Mouse (Mus musculus) lung, postnatal 0 days (tissue): ENCODE results near the gene Ndufb10. TPM values are rescaled to one million over a fixed set of nuclear protein-coding genes. Genes with fewer than 3 reads are reported as not detected.
A peak's percentile ranks its signal among the peaks of the same experiment; 100 is the strongest.

Source experiments
- ATAC-seq: fragments of 200-750 bp; cut with Nextera tagmentation; 2 replicates; pipeline ENCODE4 v1.8.0; 2017; ENCODE audit warnings: moderate library complexity
- DNase-seq: peaks from one replicate; pipeline ENCODE4 v3.0.0-alpha.2; 2016; ENCODE audit warnings: low spot score
- H3K27ac ChIP-seq: fragments of 300-500 bp; sonication (generic); 2 replicates; pipeline ENCODE4 v1.5.1; 2014; ENCODE audit warnings: antibody characterized with exemption, mild to moderate bottlenecking, low read length, mixed read lengths
- H3K27me3 ChIP-seq: fragments of 300-500 bp; sonication (generic); replicated peaks from 2 replicates; pipeline ENCODE4 v1.6.1; 2014; ENCODE audit warnings: low read length, mixed read lengths; ENCODE audit not compliant: insufficient read depth
- H3K36me3 ChIP-seq: fragments of 300-500 bp; sonication (generic); 2 replicates; pipeline ENCODE4 v1.6.1; 2014; ENCODE audit warnings: low read length, mixed read lengths; ENCODE audit not compliant: insufficient read depth
- H3K4me1 ChIP-seq: fragments of 300-500 bp; sonication (generic); 2 replicates; pipeline ENCODE4 v1.6.1; 2014; ENCODE audit warnings: antibody characterized with exemption, low read depth, low read length, mixed read lengths; ENCODE audit not compliant: insufficient read depth
- H3K4me2 ChIP-seq: fragments of 300-500 bp; sonication (generic); replicated peaks from 2 replicates; pipeline ENCODE4 v1.6.1; 2014; ENCODE audit warnings: low read depth, mild to moderate bottlenecking, low read length, moderate library complexity, mixed read lengths
- H3K4me3 ChIP-seq: fragments of 300-500 bp; sonication (generic); 2 replicates; pipeline ENCODE4 v1.5.1; 2014; ENCODE audit warnings: low read depth, low read length
- H3K9ac ChIP-seq: fragments of 300-500 bp; sonication (generic); replicated peaks from 2 replicates; pipeline ENCODE4 v1.6.1; 2014; ENCODE audit warnings: low read depth, mild to moderate bottlenecking
- H3K9me3 ChIP-seq: fragments of 300-500 bp; sonication (generic); 2 replicates; pipeline ENCODE4 v1.6.1; 2016; ENCODE audit warnings: low read length, mixed read lengths
- CTCF ChIP-seq: IDR thresholded peaks from 2 replicates; pipeline ENCODE4 v1.5.1; 2016; ENCODE audit warnings: antibody characterized with exemption, mild to moderate bottlenecking
- EP300 ChIP-seq: IDR thresholded peaks from 2 replicates; pipeline ENCODE4 v1.6.1; 2016; ENCODE audit warnings: antibody characterized with exemption, mild to moderate bottlenecking, control low read depth
- WGBS: fragments of 180-500 bp; shearing (Covaris S2); extraction: QIAGEN DNeasy Blood & Tissue Kit; methylation state at CpG from one replicate; pipeline ENCODE4 v1.1.7; 2014; 5-methylcytosine and 5-hydroxymethylcytosine counted together
- polyA plus RNA-seq: library from polyadenylated mRNA; unstranded; fragments of >200 nt; fragmentation: Nextera tagmentation; extraction: Ambion mirVana; gene quantifications from 2 replicates; pipeline ENCODE4 v1.2.1, GENCODE M21; 2015

Gene Ndufb10
- polyA plus RNA-seq, 1 experiment from 2014 or later, result 206 TPM

GRCm38 (mm10) chr17:24757394-24757793 lies 33.1 kb upstream of the Ndufb10 start:
- Histone ChIP-seq H3K4me1 (peaks cover 2% of the 10 kb centered on the region), H3K27ac (no peak overlapping the region), H3K4me3 (no peak overlapping the region), H3K4me2 (no peak overlapping the region), H3K27me3 (peaks cover 17% of the 10 kb centered on the region), H3K36me3 (no peaks in the 10 kb centered on the region), H3K9me3 (no peaks in the 10 kb centered on the region), H3K9ac (no peak overlapping the region)
- WGBS, result 71% methylated on average over 1 of the region's 1 CpGs
- no peak for ATAC-seq
- no peak for DNase-seq
- TF ChIP-seq CTCF, result no peak

GRCm38 (mm10) chr17:24752415-24753394 lies 28.4 kb upstream of the Ndufb10 start, which contains the start of gene Hs3st6:
Gene Hs3st6, plus strand, starts transcription at chr17:24752988.
- peak; percentile 94 for ATAC-seq
- Histone ChIP-seq H3K27me3 (peaks cover 34% of the 10 kb centered on the region), H3K9me3 (no peaks in the 10 kb centered on the region), H3K4me2 (peak within 1 kb of the TSS; percentile 85), H3K36me3 (no peaks in the 10 kb centered on the region), H3K4me1 (peaks cover 3% of the 10 kb centered on the region), H3K27ac (no peak within 1 kb of the TSS), H3K4me3 (peak within 1 kb of the TSS; percentile 43), H3K9ac (no peak within 1 kb of the TSS)
- DNase-seq, result peak; percentile 49
- TF ChIP-seq CTCF (no peak), EP300 (no peak)
- WGBS, result 1% methylated on average over 37 of the region's 82 CpGs

GRCm38 (mm10) chr17:24751528-24751927 lies 27.2 kb upstream of the Ndufb10 start:
- Histone ChIP-seq H3K27ac (no peak overlapping the region), H3K4me1 (peaks cover 3% of the 10 kb centered on the region), H3K27me3 (peaks cover 34% of the 10 kb centered on the region)

GRCm38 (mm10) chr17:24746986-24747385 lies 22.7 kb upstream of the Ndufb10 start:
- no peak for DNase-seq
- Histone ChIP-seq H3K36me3 (no peaks in the 10 kb centered on the region; the same call in 1 of the 2 replicates), H3K4me1 (no peaks in the 10 kb centered on the region), H3K9me3 (no peaks in the 10 kb centered on the region), H3K27ac (no peak overlapping the region), H3K4me2 (no peak overlapping the region), H3K27me3 (peaks cover 14% of the 10 kb centered on the region; the same call in 1 of the 2 replicates), H3K4me3 (no peak overlapping the region), H3K9ac (no peak overlapping the region)
- TF ChIP-seq EP300 (no peak), CTCF (no peak)
- no peak for ATAC-seq
- 33% methylated on average over 4 of the region's 4 CpGs for WGBS

More at GRCm38 (mm10) chr17:24751528-24751927, 27.2 kb upstream of the Ndufb10 start:
- TF ChIP-seq EP300 (no peak), CTCF (no peak)
- Histone ChIP-seq H3K4me3 (no peak overlapping the region), H3K36me3 (no peaks in the 10 kb centered on the region), H3K9me3 (no peaks in the 10 kb centered on the region), H3K4me2 (no peak overlapping the region), H3K9ac (no peak overlapping the region)
- WGBS, result 14% methylated on average over 4 of the region's 4 CpGs
- ATAC-seq (no peak), DNase-seq (no peak)

- H3K27ac ChIP-seq, result no peak overlapping the region
- H3K4me3 ChIP-seq, result no peak overlapping the region
- no peaks in the 10 kb centered on the region for H3K9me3 ChIP-seq
- peaks cover 5% of the 10 kb centered on the region; the same call in 1 of the 2 replicates for H3K36me3 ChIP-seq
- no peak for TF ChIP-seq EP300
- peak; percentile 96 for TF ChIP-seq CTCF
- WGBS, result 23% methylated on average over 7 of the region's 7 CpGs
- H3K4me2 ChIP-seq, result no peak overlapping the region
- no peak overlapping the region for H3K9ac ChIP-seq
- DNase-seq (peak; percentile 92), ATAC-seq (peak; percentile 87)
- H3K27me3 ChIP-seq, result peaks cover 4% of the 10 kb centered on the region; the same call in 1 of the 2 replicates
- H3K4me1 ChIP-seq, result no peaks in the 10 kb centered on the region
Observed at GRCm38 (mm10) chr17:24745526-24746497, 21.5 kb upstream of the Ndufb10 start.
